Mouse (Mus musculus): Measurements from ENCODE around the gene 4632433K11Rik.

DNA sequence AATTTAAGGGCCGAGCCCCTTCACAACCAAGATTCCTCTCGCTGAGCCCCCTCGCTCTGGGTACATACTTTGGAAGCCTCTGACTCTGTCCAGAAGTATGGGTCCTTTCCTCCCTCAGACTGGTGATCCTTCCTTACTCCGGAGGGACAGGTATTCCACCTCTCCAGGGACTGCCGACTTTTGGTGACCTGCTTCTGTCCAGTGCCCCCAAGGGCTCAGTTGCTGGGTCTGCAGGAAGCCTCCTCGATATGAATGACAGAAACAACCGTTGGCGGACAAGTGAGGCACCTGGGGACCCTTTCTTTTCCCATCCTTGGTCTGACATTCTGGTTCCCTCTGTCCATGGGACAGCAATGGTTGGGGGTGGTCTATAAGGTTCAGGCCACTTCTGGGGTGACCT lies 23.5 kb downstream of the 4632433K11Rik start:
- TF ChIP-seq GATA1 (IDR thresholded peaks at IDR 0.05; ENCODE audit: low read length) (no peak), TAL1 (IDR thresholded peaks at IDR 0.05; ENCODE audit: low read length) (no peak)
